Mouse (Mus musculus) spleen, adult 2 months (tissue): ENCODE measurements around the gene Hist1h2bh.

ENCODE experiments used
- CTCF ChIP-seq: fragments of 200-500 bp; IDR thresholded peaks from 2 replicates; pipeline ENCODE4 v1.5.1; 2011; ENCODE audit warnings: mild to moderate bottlenecking, inconsistent platforms; ENCODE audit not compliant: insufficient read depth, insufficient read length, insufficient replicate concordance; ENCODE audit errors: extremely low read depth
- POLR2A ChIP-seq: fragments of 200-500 bp; IDR thresholded peaks from 2 replicates; pipeline ENCODE4 v1.6.1; 2011; ENCODE audit warnings: low read depth, low read length, inconsistent platforms

DNA sequence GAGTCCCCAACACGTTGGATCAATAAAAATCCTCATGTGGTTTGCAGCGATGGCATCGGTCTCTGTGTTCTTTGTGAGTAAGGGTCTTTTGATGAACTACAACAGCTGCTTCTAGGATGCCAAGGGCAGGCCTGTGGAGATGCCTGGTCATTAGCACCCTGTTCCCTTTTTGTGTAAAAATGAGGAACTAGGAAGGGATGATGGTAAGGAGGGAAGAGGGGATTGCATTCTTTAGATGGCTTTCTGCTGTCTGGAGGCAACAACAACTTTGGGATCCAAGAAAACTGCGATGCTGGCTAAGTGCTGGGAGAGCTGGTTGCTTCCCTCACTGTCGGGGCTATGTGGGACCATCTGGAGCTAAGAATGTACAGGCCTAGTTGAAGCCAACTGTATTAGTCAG is 4.9 kb downstream of the Hist1h2bh start:
- TF ChIP-seq POLR2A (no peak), CTCF (no peak)
